Mouse (Mus musculus) limb, embryonic 11.5 days (tissue): Measurements from ENCODE around the gene Cyp8b1. TPM values are rescaled to one million over a fixed set of nuclear protein-coding genes. Genes with fewer than 3 reads are reported as not detected.
A peak's percentile ranks its signal among the peaks of the same experiment; 100 is the strongest.

Experiments
- ATAC-seq: fragments of 200-750 bp; cut with Nextera tagmentation; 2 replicates; pipeline ENCODE4 v1.8.0; 2017; ENCODE audit warnings: low read depth; ENCODE audit not compliant: insufficient number of reproducible peaks, low FRiP score, low TSS enrichment
- DNase-seq: peaks from one replicate; pipeline ENCODE4 v3.0.0-alpha.2; 2015; ENCODE audit warnings: low spot score
- H3K27ac ChIP-seq: fragments of 300-500 bp; sonication (generic); replicated peaks from 2 replicates; pipeline ENCODE4 v1.5.1; 2014; ENCODE audit warnings: low read depth, mild to moderate bottlenecking, low read length
- H3K27me3 ChIP-seq: fragments of 300-500 bp; sonication (generic); 2 replicates; pipeline ENCODE4 v1.6.1; 2014; ENCODE audit warnings: mild to moderate bottlenecking, low read length, mixed read lengths; ENCODE audit not compliant: control insufficient read depth, insufficient read depth
- H3K36me3 ChIP-seq: fragments of 300-500 bp; sonication (generic); 2 replicates; pipeline ENCODE4 v1.6.1; 2014; ENCODE audit warnings: mild to moderate bottlenecking, low read length, moderate library complexity, mixed read lengths; ENCODE audit not compliant: control insufficient read depth, insufficient read depth
- H3K4me1 ChIP-seq: fragments of 300-500 bp; sonication (generic); 2 replicates; pipeline ENCODE4 v1.6.1; 2014; ENCODE audit warnings: low read length, mixed read lengths; ENCODE audit not compliant: control insufficient read depth, insufficient read depth
- H3K4me2 ChIP-seq: fragments of 300-500 bp; sonication (generic); 2 replicates; pipeline ENCODE4 v1.6.1; 2014; ENCODE audit warnings: low read depth, mild to moderate bottlenecking, moderate library complexity; ENCODE audit not compliant: severe bottlenecking
- H3K4me3 ChIP-seq: fragments of 300-500 bp; sonication (generic); 2 replicates; pipeline ENCODE4 v1.5.1; 2014; ENCODE audit warnings: low read depth, low read length
- H3K9ac ChIP-seq: fragments of 300-500 bp; sonication (generic); 2 replicates; pipeline ENCODE4 v1.6.1; 2014; ENCODE audit warnings: mild to moderate bottlenecking, low read length
- H3K9me3 ChIP-seq: fragments of 300-500 bp; sonication (generic); 2 replicates; pipeline ENCODE4 v1.6.1; 2016; ENCODE audit warnings: low read length; ENCODE audit not compliant: control insufficient read depth
- WGBS: fragments of 180-500 bp; shearing (Covaris S2); extraction: QIAGEN DNeasy Blood & Tissue Kit; methylation state at CpG from one replicate; pipeline ENCODE4 v1.1.7; 2014; 5-methylcytosine and 5-hydroxymethylcytosine counted together
- polyA plus RNA-seq: library from polyadenylated mRNA; unstranded; fragments of >200 nt; fragmentation: Nextera tagmentation; extraction: Ambion mirVana; gene quantifications from 2 replicates; pipeline ENCODE4 v1.2.1, GENCODE M21; 2014

The Cyp8b1 gene
- polyA plus RNA-seq, 1 experiment from 2014 or later = not detected

DNA sequence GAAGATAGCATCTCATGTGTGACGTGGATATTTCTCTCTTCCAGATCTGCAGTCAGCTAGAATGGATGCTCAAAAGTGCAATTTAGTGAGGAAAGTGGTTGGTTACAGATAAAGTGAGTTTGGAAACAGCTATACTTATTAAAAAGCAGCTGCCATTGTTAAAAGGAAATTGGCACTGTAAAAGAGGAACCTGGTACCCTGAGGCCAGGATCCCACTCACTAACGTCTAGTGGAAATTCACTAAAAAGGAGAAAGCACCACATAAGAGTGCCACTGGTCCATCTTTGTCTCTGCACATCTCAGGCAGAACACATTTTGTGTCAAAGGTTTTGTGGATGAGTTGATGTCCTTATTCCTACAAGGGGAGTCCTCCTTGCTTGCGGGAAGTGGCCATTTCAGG, 27.5 kb upstream of the Cyp8b1 start:
- Histone ChIP-seq H3K9me3 (no peaks in the 10 kb centered on the region), H3K4me2 (no peak overlapping the region), H3K36me3 (no peaks in the 10 kb centered on the region), H3K4me3 (no peak overlapping the region), H3K27me3 (no peaks in the 10 kb centered on the region), H3K9ac (no peak overlapping the region), H3K27ac (no peak overlapping the region), H3K4me1 (no peaks in the 10 kb centered on the region)
- ATAC-seq = no peak
- DNase-seq = no peak
- 80% methylated on average over 3 of the region's 3 CpGs for WGBS

- H3K4me1 ChIP-seq = no peaks in the 10 kb centered on the region
- H3K27me3 ChIP-seq = no peaks in the 10 kb centered on the region
- no peaks in the 10 kb centered on the region for H3K9me3 ChIP-seq
- DNase-seq (no peak), ATAC-seq (no peak)
- H3K4me2 ChIP-seq = no peak overlapping the region
- H3K9ac ChIP-seq = no peak overlapping the region
- no peak overlapping the region for H3K27ac ChIP-seq
- 89% methylated on average over 3 of the region's 3 CpGs for WGBS
- H3K36me3 ChIP-seq = no peaks in the 10 kb centered on the region
- no peak overlapping the region for H3K4me3 ChIP-seq
Observed at GRCm38 (mm10) chr9:121943005-121943404, 26.9 kb upstream of the Cyp8b1 start.

GRCm38 (mm10) chr9:121937944-121938355, 21.8 kb upstream of the Cyp8b1 start:
- no peaks in the 10 kb centered on the region for H3K4me1 ChIP-seq
- no peaks in the 10 kb centered on the region for H3K27me3 ChIP-seq
- peak overlapping the region; percentile 32 for H3K4me2 ChIP-seq
- DNase-seq (peak; percentile 51), ATAC-seq (no peak)
- no peaks in the 10 kb centered on the region for H3K9me3 ChIP-seq
- peak overlapping the region; percentile 33 for H3K4me3 ChIP-seq
- H3K27ac ChIP-seq = no peak overlapping the region
- peak overlapping the region; percentile 56 for H3K9ac ChIP-seq
- WGBS = 53% methylated on average over 21 of the region's 21 CpGs
- H3K36me3 ChIP-seq = no peaks in the 10 kb centered on the region

DNA sequence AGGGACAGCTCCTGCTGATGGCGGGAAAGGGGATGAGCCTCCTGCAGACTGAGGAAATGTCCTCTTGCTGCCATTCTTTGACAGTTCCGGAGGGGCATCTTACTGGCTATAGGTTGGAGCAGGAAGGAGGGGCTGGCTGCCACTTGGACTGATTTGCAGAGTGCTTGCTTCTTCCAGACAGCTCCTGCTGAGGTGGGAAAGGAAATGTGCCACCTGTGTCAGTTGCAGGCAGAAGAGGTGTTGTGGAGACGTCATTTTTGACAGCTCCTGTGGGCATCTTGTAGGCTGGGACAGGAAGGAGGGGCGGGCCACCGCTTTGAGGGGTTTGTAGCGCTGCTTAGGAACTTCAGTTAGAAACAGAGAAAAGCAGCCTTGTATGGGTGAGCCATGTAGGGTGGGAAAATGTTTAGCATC, 21.4 kb upstream of the Cyp8b1 start:
- no peak for ATAC-seq

GRCm38 (mm10) chr9:121936952-121937351, 20.8 kb upstream of the Cyp8b1 start:
- Histone ChIP-seq H3K27ac (no peak overlapping the region), H3K9ac (no peak overlapping the region), H3K9me3 (no peaks in the 10 kb centered on the region), H3K4me2 (no peak overlapping the region), H3K27me3 (no peaks in the 10 kb centered on the region), H3K4me3 (no peak overlapping the region), H3K36me3 (no peaks in the 10 kb centered on the region), H3K4me1 (no peaks in the 10 kb centered on the region)
- ATAC-seq (no peak), DNase-seq (no peak)
- WGBS = 88% methylated on average over 1 of the region's 1 CpGs

More for the DNA sequence above, 21.4 kb upstream of the Cyp8b1 start:
- Histone ChIP-seq H3K4me1 (no peaks in the 10 kb centered on the region), H3K36me3 (no peaks in the 10 kb centered on the region), H3K9me3 (no peaks in the 10 kb centered on the region), H3K4me2 (peak overlapping the region; percentile 32), H3K27ac (no peak overlapping the region), H3K9ac (no peak overlapping the region), H3K27me3 (no peaks in the 10 kb centered on the region), H3K4me3 (0 out of 2 replicates have a peak overlapping the region, but pooled peaks have one; percentile 33)
- 56% methylated on average over 6 of the region's 6 CpGs for WGBS
- DNase-seq = peak; percentile 23

DNA sequence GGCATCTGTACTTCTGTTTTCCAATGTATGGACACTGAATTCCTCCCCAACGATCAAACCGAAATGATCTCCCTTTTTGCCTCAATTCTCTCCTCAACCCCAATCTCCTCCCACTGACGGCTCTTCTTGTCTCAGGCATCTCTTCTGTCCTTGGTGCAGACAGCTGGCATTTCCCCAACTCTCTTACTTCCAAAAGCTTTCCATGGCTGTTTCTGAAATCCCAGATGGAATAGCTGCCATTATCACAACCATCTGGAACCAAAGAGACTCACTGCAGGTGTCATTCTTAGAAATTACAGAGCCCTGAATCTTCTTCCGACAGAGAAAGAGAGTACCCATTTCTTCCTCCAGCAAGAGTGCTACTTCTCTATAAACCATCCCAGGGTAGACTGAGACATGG, 18.8 kb upstream of the Cyp8b1 start:
- no peaks in the 10 kb centered on the region for H3K36me3 ChIP-seq
- H3K9me3 ChIP-seq = no peaks in the 10 kb centered on the region
- no peak overlapping the region for H3K9ac ChIP-seq
- no peak for DNase-seq
- no peak for ATAC-seq
- H3K27me3 ChIP-seq = no peaks in the 10 kb centered on the region
- H3K4me3 ChIP-seq = no peak overlapping the region
- 79% methylated on average over 4 of the region's 4 CpGs for WGBS
- no peak overlapping the region for H3K4me2 ChIP-seq
- no peaks in the 10 kb centered on the region for H3K4me1 ChIP-seq
- no peak overlapping the region for H3K27ac ChIP-seq

GRCm38 (mm10) chr9:121928498-121928897, 12.4 kb upstream of the Cyp8b1 start:
- peak; percentile 66 for DNase-seq
- 29% methylated on average over 2 of the region's 2 CpGs for WGBS
- no peak overlapping the region for H3K4me2 ChIP-seq
- ATAC-seq = no peak
- H3K27me3 ChIP-seq = no peaks in the 10 kb centered on the region
- H3K36me3 ChIP-seq = no peaks in the 10 kb centered on the region
- H3K4me1 ChIP-seq = peaks cover 5% of the 10 kb centered on the region; the same call in 1 of the 2 replicates
- no peak overlapping the region for H3K9ac ChIP-seq
- no peak overlapping the region for H3K27ac ChIP-seq
- no peaks in the 10 kb centered on the region for H3K9me3 ChIP-seq
- no peak overlapping the region for H3K4me3 ChIP-seq

DNA sequence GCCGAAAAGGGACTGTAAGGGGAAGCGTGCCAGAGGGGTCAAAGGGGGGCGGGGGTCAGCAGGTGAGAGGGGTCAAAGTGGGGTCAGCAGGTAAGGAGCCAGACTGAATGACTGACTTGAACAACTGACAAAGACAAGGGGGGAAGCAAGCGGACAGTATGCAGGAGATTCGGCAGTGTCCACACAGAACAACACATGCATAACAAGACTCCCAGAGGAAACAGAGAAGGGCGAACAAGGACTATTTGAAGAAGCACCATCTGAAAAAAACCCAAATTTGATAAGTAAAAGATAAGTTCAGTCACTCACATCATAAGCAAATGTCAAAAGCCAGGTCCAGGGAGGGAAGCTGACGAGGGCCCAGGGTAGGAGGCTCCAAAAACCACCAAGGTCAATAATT, 11.6 kb upstream of the Cyp8b1 start:
- Histone ChIP-seq H3K9me3 (no peaks in the 10 kb centered on the region), H3K4me3 (no peak overlapping the region), H3K4me2 (no peak overlapping the region), H3K27me3 (no peaks in the 10 kb centered on the region), H3K4me1 (peaks cover 5% of the 10 kb centered on the region; the same call in 1 of the 2 replicates), H3K36me3 (no peaks in the 10 kb centered on the region), H3K9ac (no peak overlapping the region), H3K27ac (no peak overlapping the region)
- 83% methylated on average over 7 of the region's 7 CpGs for WGBS
- DNase-seq = no peak
- ATAC-seq = no peak
